Mouse (Mus musculus): Measurements from ENCODE around the gene Gm12216. TPM values are rescaled to one million over a fixed set of nuclear protein-coding genes. Genes with fewer than 3 reads are reported as not detected.
A peak's percentile ranks its signal among the peaks of the same experiment; 100 is the strongest.

Gene Gm12216
- polyA plus RNA-seq, 1 experiment, result 2.8 TPM

GRCm38 (mm10) chr11:53899981-53900380, 40.9 kb upstream of the Gm12216 start:
- no peak overlapping the region for H3K9ac ChIP-seq (ENCODE audit: low read depth, poor library complexity, severe bottlenecking)

GRCm38 (mm10) chr11:53899004-53899403, 39.9 kb upstream of the Gm12216 start:
- no peak overlapping the region for H3K27ac ChIP-seq (ENCODE audit: insufficient read depth, low read length)
- H3K36me3 ChIP-seq (ENCODE audit: control insufficient read depth, insufficient read depth, low read length, poor library complexity, severe bottlenecking), result no peaks in the 10 kb centered on the region
- no peak overlapping the region for H3K9ac ChIP-seq (ENCODE audit: low read depth, poor library complexity, severe bottlenecking)
- H3K9me3 ChIP-seq (replicated peaks; ENCODE audit: control insufficient read depth, insufficient read depth, low read length, poor library complexity, severe bottlenecking), result no peaks in the 10 kb centered on the region
- no peaks in the 10 kb centered on the region for H3K27me3 ChIP-seq (ENCODE audit: control insufficient read depth, insufficient read depth, low read length, poor library complexity, severe bottlenecking)
- H3K4me1 ChIP-seq (ENCODE audit: control insufficient read depth, insufficient read depth, low read length), result peaks cover under 1% of the 10 kb centered on the region
- TF ChIP-seq POLR2A (IDR thresholded peaks at IDR 0.05; ENCODE audit: insufficient read depth, low read length) (no peak), EP300 (IDR thresholded peaks at IDR 0.05; ENCODE audit: insufficient read depth, low read depth, low read length) (no peak), CTCF (IDR thresholded peaks at IDR 0.05; ENCODE audit: low read depth, low read length) (no peak)
- H3K4me3 ChIP-seq (ENCODE audit: low read depth, low read length), result no peak overlapping the region

More at GRCm38 (mm10) chr11:53899981-53900380, 40.9 kb upstream of the Gm12216 start:
- Histone ChIP-seq H3K4me1 (ENCODE audit: control insufficient read depth, insufficient read depth, low read length) (peaks cover 5% of the 10 kb centered on the region), H3K27ac (ENCODE audit: insufficient read depth, low read length) (no peak overlapping the region), H3K4me3 (ENCODE audit: low read depth, low read length) (no peak overlapping the region), H3K27me3 (ENCODE audit: control insufficient read depth, insufficient read depth, low read length, poor library complexity, severe bottlenecking) (no peaks in the 10 kb centered on the region), H3K9me3 (replicated peaks; ENCODE audit: control insufficient read depth, insufficient read depth, low read length, poor library complexity, severe bottlenecking) (no peaks in the 10 kb centered on the region), H3K36me3 (ENCODE audit: control insufficient read depth, insufficient read depth, low read length, poor library complexity, severe bottlenecking) (no peaks in the 10 kb centered on the region)
- TF ChIP-seq EP300 (IDR thresholded peaks at IDR 0.05; ENCODE audit: insufficient read depth, low read depth, low read length) (0 out of 2 replicates have a peak, but pooled peaks have one; percentile 15), POLR2A (IDR thresholded peaks at IDR 0.05; ENCODE audit: insufficient read depth, low read length) (no peak)

- H3K4me1 ChIP-seq (ENCODE audit: control insufficient read depth, insufficient read depth, low read length), result no peaks in the 10 kb centered on the region
Observed at GRCm38 (mm10) chr11:53896935-53897334, 37.9 kb upstream of the Gm12216 start.

GRCm38 (mm10) chr11:53893451-53893850, 34.4 kb upstream of the Gm12216 start:
- no peak for TF ChIP-seq POLR2A (IDR thresholded peaks at IDR 0.05; ENCODE audit: insufficient read depth, low read length)
- no peak for TF ChIP-seq EP300 (IDR thresholded peaks at IDR 0.05; ENCODE audit: insufficient read depth, low read depth, low read length)
- TF ChIP-seq CTCF (IDR thresholded peaks at IDR 0.05; ENCODE audit: low read depth, low read length), result no peak
- no peaks in the 10 kb centered on the region for H3K9me3 ChIP-seq (replicated peaks; ENCODE audit: control insufficient read depth, insufficient read depth, low read length, poor library complexity, severe bottlenecking)
- H3K27me3 ChIP-seq (ENCODE audit: control insufficient read depth, insufficient read depth, low read length, poor library complexity, severe bottlenecking), result no peaks in the 10 kb centered on the region
- H3K36me3 ChIP-seq (ENCODE audit: control insufficient read depth, insufficient read depth, low read length, poor library complexity, severe bottlenecking), result no peaks in the 10 kb centered on the region
- H3K4me3 ChIP-seq (ENCODE audit: low read depth, low read length), result no peak overlapping the region
- no peak overlapping the region for H3K27ac ChIP-seq (ENCODE audit: insufficient read depth, low read length)
- H3K9ac ChIP-seq (ENCODE audit: low read depth, poor library complexity, severe bottlenecking), result no peak overlapping the region
- no peaks in the 10 kb centered on the region for H3K4me1 ChIP-seq (ENCODE audit: control insufficient read depth, insufficient read depth, low read length)

More at GRCm38 (mm10) chr11:53896935-53897334, 37.9 kb upstream of the Gm12216 start:
- no peak overlapping the region for H3K27ac ChIP-seq (ENCODE audit: insufficient read depth, low read length)
- H3K9ac ChIP-seq (ENCODE audit: low read depth, poor library complexity, severe bottlenecking), result no peak overlapping the region
- no peak overlapping the region for H3K4me3 ChIP-seq (ENCODE audit: low read depth, low read length)
- no peak for TF ChIP-seq EP300 (IDR thresholded peaks at IDR 0.05; ENCODE audit: insufficient read depth, low read depth, low read length)
- no peak for TF ChIP-seq CTCF (IDR thresholded peaks at IDR 0.05; ENCODE audit: low read depth, low read length)
- no peak for TF ChIP-seq POLR2A (IDR thresholded peaks at IDR 0.05; ENCODE audit: insufficient read depth, low read length)
- H3K36me3 ChIP-seq (ENCODE audit: control insufficient read depth, insufficient read depth, low read length, poor library complexity, severe bottlenecking), result no peaks in the 10 kb centered on the region
- no peaks in the 10 kb centered on the region for H3K9me3 ChIP-seq (replicated peaks; ENCODE audit: control insufficient read depth, insufficient read depth, low read length, poor library complexity, severe bottlenecking)
- H3K27me3 ChIP-seq (ENCODE audit: control insufficient read depth, insufficient read depth, low read length, poor library complexity, severe bottlenecking), result no peaks in the 10 kb centered on the region

- Histone ChIP-seq H3K36me3 (ENCODE audit: control insufficient read depth, insufficient read depth, low read length, poor library complexity, severe bottlenecking) (no peaks in the 10 kb centered on the region), H3K4me3 (ENCODE audit: low read depth, low read length) (no peak overlapping the region), H3K27ac (ENCODE audit: insufficient read depth, low read length) (no peak overlapping the region), H3K9ac (ENCODE audit: low read depth, poor library complexity, severe bottlenecking) (no peak overlapping the region), H3K9me3 (replicated peaks; ENCODE audit: control insufficient read depth, insufficient read depth, low read length, poor library complexity, severe bottlenecking) (no peaks in the 10 kb centered on the region), H3K27me3 (ENCODE audit: control insufficient read depth, insufficient read depth, low read length, poor library complexity, severe bottlenecking) (no peaks in the 10 kb centered on the region), H3K4me1 (ENCODE audit: control insufficient read depth, insufficient read depth, low read length) (no peaks in the 10 kb centered on the region)
- no peak for TF ChIP-seq POLR2A (IDR thresholded peaks at IDR 0.05; ENCODE audit: insufficient read depth, low read length)
- TF ChIP-seq CTCF (IDR thresholded peaks at IDR 0.05; ENCODE audit: low read depth, low read length), result no peak
- TF ChIP-seq EP300 (IDR thresholded peaks at IDR 0.05; ENCODE audit: insufficient read depth, low read depth, low read length), result no peak
Observed at GRCm38 (mm10) chr11:53892716-53893416, 33.8 kb upstream of the Gm12216 start.
